Mouse (Mus musculus): ENCODE measurements around the gene Slc25a15. TPM values are rescaled to one million over a fixed set of nuclear protein-coding genes. Genes with fewer than 3 reads are reported as not detected.

Gene Slc25a15
- polyA plus RNA-seq, 1 experiment from 2014 or later: 23.8 TPM

- Histone ChIP-seq H3K36me3 (ENCODE audit: insufficient read depth, low read length) (no peaks in the 10 kb centered on the region), H3K9ac (ENCODE audit: low read depth, low read length) (no peak overlapping the region), H3K9me3 (replicated peaks; ENCODE audit: low read length) (no peaks in the 10 kb centered on the region), H3K27me3 (ENCODE audit: insufficient read depth, low read length) (no peaks in the 10 kb centered on the region), H3K4me1 (replicated peaks; ENCODE audit: insufficient read depth, low read length) (no peaks in the 10 kb centered on the region), H3K27ac (no peak overlapping the region), H3K4me2 (ENCODE audit: low read length) (no peak overlapping the region), H3K4me3 (replicated peaks; ENCODE audit: low read depth, low read length) (no peak overlapping the region)
- ATAC-seq (replicated peaks; ENCODE audit: low FRiP score, low read depth) (no peak), DNase-seq (ENCODE audit: low spot score) (no peak)
- 86% methylated on average over 6 of the region's 6 CpGs for WGBS
- TF ChIP-seq CTCF (IDR thresholded peaks at IDR 0.05; ENCODE audit: low read depth): no peak
Observed at GRCm38 (mm10) chr8:22359882-22360281, 38.5 kb downstream of the Slc25a15 start.

- TF ChIP-seq CTCF (IDR thresholded peaks at IDR 0.05; ENCODE audit: low read depth): no peak
- Histone ChIP-seq H3K4me3 (replicated peaks; ENCODE audit: low read depth, low read length) (no peak overlapping the region), H3K9ac (ENCODE audit: low read depth, low read length) (no peak overlapping the region), H3K4me2 (ENCODE audit: low read length) (no peak overlapping the region), H3K4me1 (replicated peaks; ENCODE audit: insufficient read depth, low read length) (no peaks in the 10 kb centered on the region), H3K36me3 (ENCODE audit: insufficient read depth, low read length) (no peaks in the 10 kb centered on the region), H3K27ac (no peak overlapping the region), H3K9me3 (replicated peaks; ENCODE audit: low read length) (no peaks in the 10 kb centered on the region), H3K27me3 (ENCODE audit: insufficient read depth, low read length) (no peaks in the 10 kb centered on the region)
- no peak for ATAC-seq (replicated peaks; ENCODE audit: low FRiP score, low read depth)
- DNase-seq (ENCODE audit: low spot score): no peak
- WGBS: 67% methylated on average over 6 of the region's 6 CpGs
Observed at GRCm38 (mm10) chr8:22359359-22359758, 39.0 kb downstream of the Slc25a15 start.

GRCm38 (mm10) chr8:22335426-22335825 lies 63.0 kb downstream of the Slc25a15 start:
- no peak overlapping the region for H3K4me2 ChIP-seq (ENCODE audit: low read length)
- WGBS: 65% methylated on average over 13 of the region's 13 CpGs
- no peak overlapping the region for H3K9ac ChIP-seq (ENCODE audit: low read depth, low read length)
- H3K27me3 ChIP-seq (ENCODE audit: insufficient read depth, low read length): no peaks in the 10 kb centered on the region
- DNase-seq (ENCODE audit: low spot score) (no peak), ATAC-seq (replicated peaks; ENCODE audit: low FRiP score, low read depth) (no peak)
- H3K4me1 ChIP-seq (replicated peaks; ENCODE audit: insufficient read depth, low read length): no peaks in the 10 kb centered on the region
- no peak overlapping the region for H3K4me3 ChIP-seq (replicated peaks; ENCODE audit: low read depth, low read length)
- H3K36me3 ChIP-seq (ENCODE audit: insufficient read depth, low read length): no peaks in the 10 kb centered on the region
- no peak for TF ChIP-seq CTCF (IDR thresholded peaks at IDR 0.05; ENCODE audit: low read depth)
- no peaks in the 10 kb centered on the region for H3K9me3 ChIP-seq (replicated peaks; ENCODE audit: low read length)
- no peak overlapping the region for H3K27ac ChIP-seq

Other genes starting within 250 kb of the Slc25a15 start
- 4.8 and 5.4 TPM in 2 replicates for gene Nek3, start 232.2 kb downstream of the Slc25a15 start, polyA plus RNA-seq (2015; fragmentation: Nextera tagmentation; extraction: Ambion mirVana)
- gene Ckap2, start 212.8 kb downstream of the Slc25a15 start, polyA plus RNA-seq (2015; fragmentation: Nextera tagmentation; extraction: Ambion mirVana): 22.4 and 23.3 TPM in 2 replicates
- 30.3 and 32.2 TPM in 2 replicates for gene Vps36, start 205.8 kb downstream of the Slc25a15 start, polyA plus RNA-seq (2015; fragmentation: Nextera tagmentation; extraction: Ambion mirVana)
- 10.1 and 11.2 TPM in 2 replicates for gene Thsd1, start 171.3 kb downstream of the Slc25a15 start, polyA plus RNA-seq (2015; fragmentation: Nextera tagmentation; extraction: Ambion mirVana)
- gene Tpte, start 115.2 kb downstream of the Slc25a15 start, polyA plus RNA-seq (2015; fragmentation: Nextera tagmentation; extraction: Ambion mirVana): not detected in 2 replicates
- gene Mrps31, start 12.8 kb upstream of the Slc25a15 start, polyA plus RNA-seq (2015; fragmentation: Nextera tagmentation; extraction: Ambion mirVana): 48.4 and 49.4 TPM in 2 replicates

Data from kidney, postnatal 0 days (tissue).